Mouse (Mus musculus): ENCODE measurements around the gene Bcl2l1.

DNA sequence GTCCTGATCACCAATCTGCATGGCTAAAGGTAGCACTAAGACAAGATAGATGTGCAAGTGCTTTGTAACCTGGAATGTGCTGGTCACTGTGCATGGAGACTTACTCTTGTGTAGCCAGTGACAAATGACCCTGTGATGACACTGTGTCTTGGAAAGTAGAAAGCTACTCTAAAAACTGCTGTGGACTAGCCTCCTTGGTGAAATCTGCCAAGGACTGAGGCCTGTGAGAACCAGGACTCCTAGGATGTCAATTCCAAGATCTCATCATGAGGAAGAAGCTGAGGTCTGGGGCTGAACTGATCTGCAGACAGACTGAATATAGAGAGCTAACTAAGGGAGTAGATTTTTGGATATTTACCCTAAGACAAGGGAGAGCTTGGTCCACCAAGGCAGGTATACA lies 10.0 kb downstream of the Bcl2l1 start:
- TF ChIP-seq CTCF (IDR thresholded peaks at IDR 0.05; ENCODE audit: borderline replicate concordance, insufficient read depth, low read depth, low read length) = no peak
- TF ChIP-seq POLR2A (IDR thresholded peaks at IDR 0.05; ENCODE audit: borderline replicate concordance, insufficient read depth, low read length) = no peak
